Mouse (Mus musculus) midbrain, embryonic 15.5 days (tissue): ENCODE results near the gene Timp3. TPM values are rescaled to one million over a fixed set of nuclear protein-coding genes. Genes with fewer than 3 reads are reported as not detected.

Experiments
- ATAC-seq: fragments of 200-750 bp; cut with Nextera tagmentation; replicated peaks from 2 replicates; pipeline ENCODE4 v1.8.0; 2017; ENCODE audit warnings: moderate TSS enrichment
- H3K27ac ChIP-seq: fragments of 300-500 bp; sonication (generic); 2 replicates; pipeline ENCODE4 v1.5.1; 2015; ENCODE audit warnings: mild to moderate bottlenecking, inconsistent platforms
- H3K27me3 ChIP-seq: fragments of 300-500 bp; sonication (generic); replicated peaks from 2 replicates; pipeline ENCODE4 v1.6.1; 2015; ENCODE audit warnings: inconsistent platforms
- H3K36me3 ChIP-seq: fragments of 300-500 bp; sonication (generic); replicated peaks from 2 replicates; pipeline ENCODE4 v1.6.1; 2015; ENCODE audit warnings: inconsistent platforms
- H3K4me1 ChIP-seq: fragments of 300-500 bp; sonication (generic); 2 replicates; pipeline ENCODE4 v1.6.1; 2015; ENCODE audit warnings: inconsistent platforms
- H3K4me2 ChIP-seq: fragments of 300-500 bp; sonication (generic); 2 replicates; pipeline ENCODE4 v1.6.1; 2015; ENCODE audit warnings: inconsistent platforms, mild to moderate bottlenecking, moderate library complexity
- H3K4me3 ChIP-seq: fragments of 300-500 bp; sonication (generic); 2 replicates; pipeline ENCODE4 v1.5.1; 2015; ENCODE audit warnings: mild to moderate bottlenecking, inconsistent platforms
- H3K9ac ChIP-seq: fragments of 300-500 bp; sonication (generic); 2 replicates; pipeline ENCODE4 v1.6.1; 2015; ENCODE audit warnings: mild to moderate bottlenecking, inconsistent platforms
- H3K9me3 ChIP-seq: fragments of 300-500 bp; sonication (generic); 2 replicates; pipeline ENCODE4 v1.6.1; 2016; ENCODE audit warnings: inconsistent platforms
- WGBS: fragments of 180-500 bp; shearing (Covaris S2); methylation state at CpG from one replicate; pipeline ENCODE4 v1.1.7; 2015; ENCODE audit warnings: mixed read lengths; 5-methylcytosine and 5-hydroxymethylcytosine counted together
- polyA plus RNA-seq: library from polyadenylated mRNA; unstranded; fragments of >200 nt; fragmentation: Nextera tagmentation; extraction: Ambion mirVana; gene quantifications from 2 replicates; pipeline ENCODE4 v1.2.1, GENCODE M21; 2015

The Timp3 gene
- polyA plus RNA-seq, 1 experiment from 2014 or later = 31.1 TPM

DNA sequence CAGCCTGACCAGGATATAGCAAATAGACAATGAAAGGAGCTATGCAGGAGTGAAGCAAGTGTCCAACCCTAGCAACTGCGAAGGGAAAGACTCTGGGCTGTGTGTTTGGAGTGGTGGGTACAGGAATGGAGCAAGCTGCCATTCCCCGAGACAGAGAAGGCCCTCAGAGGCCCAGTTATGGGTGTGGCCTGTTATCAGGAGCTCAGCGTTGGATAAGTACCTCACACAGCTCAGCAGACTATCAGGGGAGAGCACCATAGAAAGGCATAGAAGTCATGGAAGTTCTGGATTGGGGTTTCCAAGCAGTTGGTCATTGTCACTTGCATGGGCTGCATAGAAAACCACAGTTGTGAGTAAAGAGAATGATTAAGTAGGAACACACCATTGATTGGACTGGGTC, 32.8 kb downstream of the Timp3 start:
- no peaks in the 10 kb centered on the region for H3K4me1 ChIP-seq
- no peak for ATAC-seq

DNA sequence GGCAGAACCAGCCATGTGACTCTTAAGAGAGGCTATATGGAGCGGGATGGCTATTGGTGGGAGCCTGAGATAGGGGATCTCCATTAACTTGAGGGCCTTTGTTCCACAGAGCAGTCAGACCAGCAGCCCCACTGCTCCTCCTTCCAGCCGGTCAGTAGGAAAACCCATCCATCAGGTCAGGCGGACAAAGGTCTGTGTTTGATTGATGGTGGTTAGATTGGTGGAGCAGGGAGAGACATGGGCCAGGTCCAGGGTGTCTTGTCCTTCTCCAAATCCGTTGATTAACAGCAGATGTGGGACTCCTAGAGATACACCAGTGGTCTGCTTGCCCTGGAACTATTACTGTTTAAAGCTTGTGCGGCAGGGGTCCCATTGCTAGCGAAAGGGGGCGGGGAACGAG, 34.4 kb downstream of the Timp3 start:
- Histone ChIP-seq H3K9ac (no peak overlapping the region), H3K27me3 (no peaks in the 10 kb centered on the region), H3K4me3 (no peak overlapping the region), H3K36me3 (no peaks in the 10 kb centered on the region), H3K27ac (no peak overlapping the region), H3K4me2 (no peak overlapping the region), H3K4me1 (no peaks in the 10 kb centered on the region), H3K9me3 (no peaks in the 10 kb centered on the region)
- 54% methylated on average over 8 of the region's 8 CpGs for WGBS
- no peak for ATAC-seq

More for the DNA sequence above, 32.8 kb downstream of the Timp3 start:
- H3K4me3 ChIP-seq = no peak overlapping the region
- WGBS = 88% methylated on average over 3 of the region's 3 CpGs
- no peaks in the 10 kb centered on the region for H3K27me3 ChIP-seq
- no peak overlapping the region for H3K27ac ChIP-seq
- H3K4me2 ChIP-seq = no peak overlapping the region
- H3K36me3 ChIP-seq = no peaks in the 10 kb centered on the region
- no peak overlapping the region for H3K9ac ChIP-seq
- no peaks in the 10 kb centered on the region for H3K9me3 ChIP-seq

DNA sequence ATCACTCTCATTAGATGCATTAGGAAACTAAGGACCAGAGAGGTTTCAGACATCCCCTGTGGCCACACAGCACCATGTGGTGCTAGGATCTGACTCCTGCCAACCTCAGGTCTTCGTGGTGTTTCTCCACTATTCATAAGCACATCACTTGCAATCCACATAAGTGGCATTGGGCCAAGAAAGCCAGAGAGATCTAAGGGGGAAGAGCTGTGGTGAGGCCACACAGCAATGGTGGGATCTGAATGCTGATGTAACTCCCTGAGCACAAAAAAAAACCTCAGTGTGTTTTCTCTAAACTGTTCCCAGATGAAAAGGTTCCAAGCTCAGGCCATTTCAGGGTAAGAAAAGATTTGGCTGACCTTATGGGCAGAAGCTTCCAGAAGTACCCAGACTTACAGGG, 36.3 kb downstream of the Timp3 start:
- Histone ChIP-seq H3K4me3 (no peak overlapping the region), H3K9me3 (no peaks in the 10 kb centered on the region), H3K27me3 (no peaks in the 10 kb centered on the region), H3K36me3 (no peaks in the 10 kb centered on the region), H3K9ac (no peak overlapping the region), H3K4me1 (0 out of 2 replicates have a peak, but pooled peaks cover 2% of the 10 kb centered on the region), H3K27ac (no peak overlapping the region), H3K4me2 (no peak overlapping the region)
- no peak for ATAC-seq
- 58% methylated on average over 1 of the region's 1 CpGs for WGBS

DNA sequence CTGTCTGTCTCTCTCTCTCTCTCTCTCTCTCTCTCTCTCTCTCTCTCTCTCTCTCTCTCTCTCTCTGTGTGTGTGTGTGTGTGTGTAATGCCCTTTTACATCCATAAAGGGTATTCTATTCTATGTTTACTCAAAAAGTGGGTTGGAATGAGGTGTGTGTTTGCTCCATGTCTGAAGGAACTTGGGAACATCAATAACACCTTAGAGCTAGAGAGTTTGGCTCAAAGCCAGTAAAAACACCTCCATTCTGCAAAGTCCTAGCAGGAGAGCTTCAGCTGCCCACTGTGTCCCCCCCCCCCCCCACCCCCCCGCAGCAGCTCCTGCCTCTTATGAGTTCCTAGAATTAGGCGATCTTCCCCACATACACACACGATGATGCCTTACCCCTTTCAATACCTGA, 37.1 kb downstream of the Timp3 start:
- Histone ChIP-seq H3K4me3 (no peak overlapping the region), H3K27ac (no peak overlapping the region), H3K9ac (no peak overlapping the region), H3K4me2 (no peak overlapping the region), H3K9me3 (no peaks in the 10 kb centered on the region), H3K36me3 (no peaks in the 10 kb centered on the region), H3K4me1 (0 out of 2 replicates have a peak, but pooled peaks cover 2% of the 10 kb centered on the region), H3K27me3 (no peaks in the 10 kb centered on the region)
- 33% methylated on average over 3 of the region's 3 CpGs for WGBS
- no peak for ATAC-seq

DNA sequence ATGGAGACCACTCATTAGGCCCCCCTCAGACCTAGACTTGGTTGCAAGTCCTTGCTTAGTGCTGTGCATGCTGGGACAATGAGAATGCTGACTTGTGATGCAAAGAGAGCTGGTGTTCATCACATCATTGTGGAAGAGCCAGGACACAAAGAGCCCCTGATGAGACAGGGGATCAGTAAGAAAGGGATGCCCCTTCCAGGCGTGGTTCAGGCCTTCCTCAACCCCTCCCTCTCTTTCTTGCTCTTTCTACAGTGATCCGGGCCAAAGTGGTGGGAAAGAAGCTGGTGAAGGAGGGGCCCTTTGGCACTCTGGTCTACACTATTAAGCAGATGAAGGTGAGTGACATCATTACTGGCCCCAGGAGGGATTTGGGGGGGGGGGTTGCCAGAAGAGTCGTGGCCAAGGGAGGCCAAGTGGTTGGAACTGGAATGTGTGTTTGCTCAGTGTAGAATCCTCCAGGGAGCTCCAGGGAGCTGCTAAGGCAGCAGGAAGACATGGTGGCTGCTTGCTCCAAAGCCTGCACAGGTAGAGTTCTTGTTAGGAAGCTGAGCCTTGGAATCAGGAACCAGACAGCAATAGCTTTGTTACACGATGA, 38.0 kb downstream of the Timp3 start:
- Histone ChIP-seq H3K27me3 (no peaks in the 10 kb centered on the region), H3K4me2 (no peak overlapping the region), H3K9ac (no peak overlapping the region), H3K4me3 (no peak overlapping the region), H3K9me3 (no peaks in the 10 kb centered on the region), H3K4me1 (0 out of 2 replicates have a peak, but pooled peaks cover 2% of the 10 kb centered on the region), H3K36me3 (no peaks in the 10 kb centered on the region), H3K27ac (no peak overlapping the region)
- no peak for ATAC-seq
- 39% methylated on average over 4 of the region's 4 CpGs for WGBS

DNA sequence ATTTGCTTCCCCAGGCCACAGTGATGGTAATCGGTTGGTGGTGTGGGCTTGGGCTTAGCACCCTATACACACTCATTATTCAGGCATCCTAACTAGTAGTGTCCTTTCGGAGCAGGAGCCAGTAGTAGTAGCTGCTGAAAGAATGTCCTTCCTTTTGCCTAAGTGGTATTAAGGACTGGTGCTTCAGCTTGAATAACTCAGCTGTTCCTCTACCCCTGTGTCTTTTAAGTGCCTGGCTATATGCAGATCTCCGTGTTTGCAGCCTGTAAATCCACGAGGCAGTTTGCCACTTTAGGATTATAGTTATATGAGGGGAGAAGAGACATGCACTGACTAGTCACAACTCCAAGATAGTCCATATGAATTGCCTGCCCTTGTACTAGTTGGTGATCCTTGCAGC, 38.9 kb downstream of the Timp3 start:
- no peak for ATAC-seq
- Histone ChIP-seq H3K4me3 (no peak overlapping the region), H3K9me3 (no peaks in the 10 kb centered on the region), H3K27ac (no peak overlapping the region), H3K36me3 (no peaks in the 10 kb centered on the region), H3K27me3 (no peaks in the 10 kb centered on the region), H3K4me1 (0 out of 2 replicates have a peak, but pooled peaks cover 2% of the 10 kb centered on the region), H3K9ac (no peak overlapping the region), H3K4me2 (no peak overlapping the region)
- 85% methylated on average over 4 of the region's 4 CpGs for WGBS

DNA sequence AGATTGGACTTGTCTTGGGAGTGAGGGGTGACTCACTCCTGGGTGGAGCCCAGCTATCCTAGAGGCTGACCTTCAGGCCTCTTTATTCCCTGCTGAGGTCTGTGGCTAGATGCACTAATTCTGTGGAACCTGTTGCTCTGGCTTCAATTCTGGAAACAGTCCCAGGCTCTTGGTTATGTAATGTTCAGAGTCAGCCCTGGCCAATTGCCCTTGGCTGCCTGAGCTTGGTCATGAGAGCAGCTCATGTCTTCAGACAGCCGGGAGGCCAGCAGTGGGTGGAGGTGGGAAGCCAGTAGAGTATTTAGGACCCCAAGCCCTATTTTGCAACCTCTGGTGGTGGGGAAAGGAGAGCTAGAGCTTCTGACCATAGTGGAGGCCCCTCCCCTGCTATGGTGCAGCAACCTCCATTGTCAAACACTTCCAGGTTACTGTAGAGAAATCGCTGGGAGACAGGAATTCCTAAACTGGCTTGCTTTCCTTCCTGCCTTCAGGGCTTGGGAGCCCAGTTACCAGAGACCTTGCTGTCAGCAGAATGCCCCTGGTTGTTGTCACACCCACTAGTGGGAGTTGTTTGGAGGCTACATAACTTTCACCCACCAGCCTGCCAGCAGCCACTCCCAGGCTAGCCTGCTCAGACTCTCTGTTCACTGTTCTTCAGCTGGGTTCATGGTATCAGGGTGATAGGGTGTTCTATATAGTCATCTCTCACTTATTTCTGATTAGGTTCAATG, 39.6 kb downstream of the Timp3 start:
- Histone ChIP-seq H3K4me1 (0 out of 2 replicates have a peak, but pooled peaks cover 2% of the 10 kb centered on the region), H3K4me3 (no peak overlapping the region), H3K27ac (no peak overlapping the region), H3K9ac (no peak overlapping the region), H3K36me3 (no peaks in the 10 kb centered on the region), H3K27me3 (no peaks in the 10 kb centered on the region), H3K4me2 (no peak overlapping the region), H3K9me3 (no peaks in the 10 kb centered on the region)
- WGBS = 70% methylated on average over 2 of the region's 2 CpGs
- no peak for ATAC-seq

DNA sequence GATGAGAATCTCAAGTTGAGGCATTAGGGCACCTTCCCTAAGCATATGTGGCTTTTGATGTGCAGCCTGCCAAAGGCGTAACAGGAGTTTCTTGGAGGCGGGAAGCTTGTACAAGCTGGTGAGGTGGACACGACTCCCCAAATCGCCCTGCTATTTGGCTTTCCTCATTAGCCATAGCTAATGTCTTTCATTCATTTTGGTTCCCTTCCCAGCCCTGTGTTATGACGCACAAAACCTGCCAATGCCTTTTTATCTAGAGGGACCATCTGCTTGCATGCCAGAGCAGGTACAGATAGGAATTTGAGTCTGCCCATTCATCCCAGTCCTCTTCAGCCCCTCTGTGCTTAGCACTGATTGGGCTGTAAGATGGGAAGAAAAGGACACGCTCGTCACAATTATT, 40.2 kb downstream of the Timp3 start:
- Histone ChIP-seq H3K27me3 (no peaks in the 10 kb centered on the region), H3K9me3 (no peaks in the 10 kb centered on the region), H3K4me2 (no peak overlapping the region), H3K4me3 (no peak overlapping the region), H3K27ac (no peak overlapping the region), H3K4me1 (0 out of 2 replicates have a peak, but pooled peaks cover 2% of the 10 kb centered on the region), H3K36me3 (no peaks in the 10 kb centered on the region), H3K9ac (no peak overlapping the region)
- WGBS = 82% methylated on average over 7 of the region's 7 CpGs
- ATAC-seq = no peak

DNA sequence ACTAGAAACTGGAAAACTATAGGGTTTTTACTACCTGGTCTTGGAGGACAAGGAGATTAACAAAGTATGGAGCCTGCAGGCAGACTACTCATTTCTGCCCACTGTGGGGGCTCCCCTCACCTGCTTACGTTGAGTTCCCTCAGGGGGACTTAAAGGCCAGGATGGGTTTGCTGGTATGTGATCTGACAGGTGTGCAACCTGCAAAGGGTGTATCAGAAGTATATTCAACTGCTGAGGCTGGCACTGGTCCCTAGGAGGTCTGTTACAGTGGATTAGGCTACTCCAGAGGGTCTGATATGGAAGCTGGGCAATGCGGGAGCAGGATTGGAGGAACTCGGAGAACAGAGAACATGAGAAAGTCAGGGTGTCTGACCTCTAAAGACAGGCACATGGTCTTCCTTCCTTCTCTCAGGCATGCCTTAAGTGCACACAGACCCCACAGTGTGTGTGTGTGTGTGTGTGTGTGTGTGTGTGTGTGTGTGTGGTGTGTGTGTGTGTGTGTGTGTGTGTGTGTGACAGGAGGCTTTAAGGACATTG, 40.9 kb downstream of the Timp3 start:
- 69% methylated on average over 3 of the region's 3 CpGs for WGBS
- H3K27ac ChIP-seq = no peak overlapping the region
- 0 out of 2 replicates have a peak, but pooled peaks cover 2% of the 10 kb centered on the region for H3K4me1 ChIP-seq
- H3K9ac ChIP-seq = no peak overlapping the region
- no peak for ATAC-seq
- no peaks in the 10 kb centered on the region for H3K36me3 ChIP-seq
- no peak overlapping the region for H3K4me3 ChIP-seq
- H3K27me3 ChIP-seq = no peaks in the 10 kb centered on the region
- H3K4me2 ChIP-seq = no peak overlapping the region
- H3K9me3 ChIP-seq = no peaks in the 10 kb centered on the region

DNA sequence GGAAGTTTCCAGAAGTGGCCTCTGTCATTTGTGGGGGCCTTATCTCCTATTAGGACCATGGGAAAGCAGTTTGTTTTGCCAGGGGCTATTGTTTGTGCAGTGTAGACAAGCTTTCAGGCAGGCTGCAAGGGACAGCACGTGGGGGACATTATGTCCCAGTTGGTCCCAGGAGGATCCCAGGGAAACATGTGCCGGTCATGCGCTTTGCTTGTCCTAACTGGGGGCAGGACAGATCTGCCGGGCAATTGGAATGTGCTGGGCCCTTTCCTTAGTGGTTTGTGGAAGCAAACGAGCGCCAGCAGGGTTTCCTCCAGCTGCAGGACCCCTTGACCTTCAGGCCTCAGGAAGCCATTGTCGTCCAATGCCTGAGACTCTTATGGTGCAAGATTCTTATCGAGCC, 41.4 kb downstream of the Timp3 start:
- no peak overlapping the region for H3K9ac ChIP-seq
- WGBS = 35% methylated on average over 8 of the region's 8 CpGs
- H3K4me2 ChIP-seq = no peak overlapping the region
- ATAC-seq = no peak
- H3K4me3 ChIP-seq = no peak overlapping the region
- no peaks in the 10 kb centered on the region for H3K9me3 ChIP-seq
- H3K27ac ChIP-seq = no peak overlapping the region
- H3K4me1 ChIP-seq = 0 out of 2 replicates have a peak, but pooled peaks cover 2% of the 10 kb centered on the region
- no peaks in the 10 kb centered on the region for H3K27me3 ChIP-seq
- H3K36me3 ChIP-seq = no peaks in the 10 kb centered on the region

DNA sequence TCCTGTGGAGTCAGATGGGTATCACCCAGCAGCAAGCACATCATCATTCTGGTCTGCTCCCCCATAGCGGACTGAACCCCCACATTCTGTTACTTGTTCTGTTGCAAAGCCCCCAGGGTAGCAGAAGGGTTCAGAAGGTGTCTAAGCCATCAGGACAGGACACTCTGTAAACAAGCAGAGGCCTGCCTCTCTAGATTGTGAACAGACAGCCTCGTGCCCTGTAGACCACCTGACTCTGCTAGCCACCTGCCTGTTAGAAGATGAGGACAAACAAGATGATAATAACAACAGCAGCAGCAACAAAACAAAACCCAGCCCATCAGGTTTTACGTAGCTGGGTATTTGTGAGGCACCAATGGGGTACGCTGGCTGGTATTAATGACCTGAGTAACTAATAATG, 42.0 kb downstream of the Timp3 start:
- Histone ChIP-seq H3K27me3 (no peaks in the 10 kb centered on the region), H3K4me2 (no peak overlapping the region), H3K4me1 (0 out of 2 replicates have a peak, but pooled peaks cover 2% of the 10 kb centered on the region), H3K9ac (no peak overlapping the region), H3K36me3 (no peaks in the 10 kb centered on the region), H3K4me3 (no peak overlapping the region), H3K9me3 (no peaks in the 10 kb centered on the region), H3K27ac (no peak overlapping the region)
- ATAC-seq = no peak
- 75% methylated on average over 4 of the region's 4 CpGs for WGBS

DNA sequence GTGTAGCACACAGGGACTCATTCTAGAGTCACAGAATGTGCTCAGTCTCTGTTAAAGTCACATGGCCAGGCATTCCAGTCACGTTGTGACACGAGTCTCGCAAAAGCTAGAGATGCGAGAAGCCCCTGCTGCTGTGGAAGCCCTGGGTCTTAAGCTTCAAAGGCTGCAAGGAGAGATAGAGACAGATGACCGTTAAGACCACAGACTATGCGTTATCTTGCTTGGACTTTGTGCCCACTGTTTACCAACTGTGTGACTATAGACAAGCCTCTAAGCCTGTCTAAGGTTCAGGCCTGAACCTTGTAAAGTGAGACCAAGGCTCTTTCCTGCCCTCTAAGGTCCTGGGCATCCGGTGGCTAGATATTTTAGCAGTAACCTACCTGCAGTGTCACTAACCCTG, 42.5 kb downstream of the Timp3 start:
- Histone ChIP-seq H3K27me3 (no peaks in the 10 kb centered on the region), H3K27ac (no peak overlapping the region), H3K36me3 (no peaks in the 10 kb centered on the region), H3K4me1 (0 out of 2 replicates have a peak, but pooled peaks cover 2% of the 10 kb centered on the region), H3K9ac (no peak overlapping the region), H3K4me3 (no peak overlapping the region), H3K9me3 (no peaks in the 10 kb centered on the region), H3K4me2 (no peak overlapping the region)
- WGBS = 67% methylated on average over 7 of the region's 7 CpGs
- 0 out of 2 replicates have a peak, but pooled peaks have one; percentile 46 for ATAC-seq
